Mouse (Mus musculus) adrenal gland, adult (tissue): ENCODE results near the gene Mdga1.
"Not testable (repeated sequence)": the region's sequence is repeated elsewhere in the genome, so short reads cannot be mapped to it uniquely, and the experiment has no call there.

Source experiments
- DNase-seq, 2 experiments: peaks; one replicate each; pipeline ENCODE4 v3.0.0; 2022 to 2023; ENCODE audit warnings: low spot score in 1 of 2; ENCODE audit not compliant: inconsistent age in 2 of 2

Mdga1 gene

DNA sequence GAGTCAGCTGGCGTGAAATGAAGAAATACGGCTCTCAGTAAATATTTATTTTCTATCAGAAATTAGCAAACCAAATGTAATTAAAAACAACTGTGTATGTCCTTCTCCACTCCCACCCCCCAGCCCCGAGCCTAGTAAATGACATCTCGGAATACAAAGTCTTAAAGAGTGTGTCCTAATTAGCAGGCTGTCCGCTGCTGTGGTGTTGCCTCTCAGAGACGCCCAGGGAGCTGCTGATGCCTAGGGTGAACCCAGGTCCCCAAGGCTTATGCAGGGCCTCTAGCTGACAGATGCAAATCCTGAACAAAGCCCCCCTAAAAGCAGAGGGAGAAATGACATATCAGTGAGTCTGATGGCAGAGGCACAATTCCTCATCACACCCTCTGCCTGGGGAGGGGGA lies 155.1 kb downstream of the Mdga1 start:
- DNase-seq, result no peak

DNA sequence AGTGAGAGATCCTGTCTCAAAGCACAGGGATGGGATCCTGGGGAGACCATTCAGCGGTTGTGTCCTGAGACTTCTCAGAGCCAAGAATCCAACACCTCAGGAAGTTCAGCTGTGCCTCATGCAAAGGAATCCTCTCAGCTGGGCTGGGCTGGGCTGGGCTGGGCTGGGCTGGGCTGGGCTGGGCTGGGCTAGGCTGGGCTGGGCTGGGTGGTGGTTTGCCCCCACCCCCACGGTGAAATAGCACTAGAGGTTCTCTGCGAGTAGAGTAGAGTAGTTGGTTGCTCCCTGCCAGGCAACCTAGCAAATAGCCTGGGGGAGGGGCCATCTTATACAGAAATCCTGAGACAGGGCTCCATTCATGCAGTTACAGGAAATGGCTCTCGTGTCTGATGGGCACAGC lies 156.6 kb downstream of the Mdga1 start:
- no peak for DNase-seq

DNA sequence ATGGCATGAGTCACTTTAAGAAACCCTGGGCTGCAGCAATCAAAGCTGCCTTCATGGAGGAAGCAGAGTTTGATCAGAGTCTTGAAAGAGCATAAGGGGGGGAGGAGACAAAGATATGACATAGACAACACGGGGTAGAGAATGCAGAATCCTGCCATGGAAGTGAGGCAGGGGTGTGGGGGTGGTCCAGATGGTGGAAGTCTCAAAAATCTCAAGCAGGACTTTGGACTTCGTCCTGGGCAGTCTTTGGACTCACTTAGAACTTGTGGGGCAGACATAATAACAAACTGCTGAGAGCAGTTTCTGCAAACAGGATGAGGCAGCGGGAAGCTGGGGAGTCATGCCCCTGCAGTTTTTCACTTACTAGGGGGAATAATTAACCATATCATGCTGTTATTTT lies 166.3 kb downstream of the Mdga1 start:
- DNase-seq, result no peak

DNA sequence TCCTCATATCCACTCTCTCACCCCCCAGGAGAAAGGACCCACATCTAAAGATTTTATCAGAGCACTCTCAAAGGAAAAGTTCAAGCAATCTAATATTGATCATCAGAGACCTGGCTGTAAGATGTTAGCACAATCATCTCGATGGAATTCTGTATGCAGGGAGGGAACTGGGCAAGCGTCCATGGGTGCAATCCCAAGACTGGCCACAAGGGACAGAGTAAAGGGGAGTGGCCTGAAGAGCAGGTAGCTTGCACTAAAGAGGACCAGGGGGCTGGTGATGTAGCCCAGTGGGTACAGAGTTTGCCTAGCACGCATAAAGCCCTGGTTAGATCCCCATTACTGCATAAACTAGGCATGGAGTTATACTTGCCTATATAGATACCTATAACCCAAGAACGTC lies 168.5 kb downstream of the Mdga1 start:
- peak; percentile 63 to 91 for DNase-seq

DNA sequence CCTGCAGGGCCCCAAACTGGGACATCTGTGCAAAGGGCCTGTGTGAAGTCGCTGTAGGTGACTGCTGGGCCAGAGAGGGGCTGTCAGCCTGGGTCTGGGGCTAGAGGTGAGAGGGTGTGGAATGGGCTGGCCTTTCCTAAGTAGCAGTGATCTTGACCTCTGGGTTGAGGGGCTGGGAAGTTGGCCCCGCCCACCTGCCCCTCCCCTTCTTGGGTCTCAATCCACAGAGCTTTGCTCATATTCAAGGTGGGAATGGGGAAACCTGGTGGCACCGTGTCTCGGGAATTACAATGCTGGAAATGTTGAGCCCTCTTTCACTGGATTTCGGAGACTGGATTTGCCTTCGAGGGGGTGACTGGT lies 169.8 kb downstream of the Mdga1 start:
- no peak for DNase-seq

DNA sequence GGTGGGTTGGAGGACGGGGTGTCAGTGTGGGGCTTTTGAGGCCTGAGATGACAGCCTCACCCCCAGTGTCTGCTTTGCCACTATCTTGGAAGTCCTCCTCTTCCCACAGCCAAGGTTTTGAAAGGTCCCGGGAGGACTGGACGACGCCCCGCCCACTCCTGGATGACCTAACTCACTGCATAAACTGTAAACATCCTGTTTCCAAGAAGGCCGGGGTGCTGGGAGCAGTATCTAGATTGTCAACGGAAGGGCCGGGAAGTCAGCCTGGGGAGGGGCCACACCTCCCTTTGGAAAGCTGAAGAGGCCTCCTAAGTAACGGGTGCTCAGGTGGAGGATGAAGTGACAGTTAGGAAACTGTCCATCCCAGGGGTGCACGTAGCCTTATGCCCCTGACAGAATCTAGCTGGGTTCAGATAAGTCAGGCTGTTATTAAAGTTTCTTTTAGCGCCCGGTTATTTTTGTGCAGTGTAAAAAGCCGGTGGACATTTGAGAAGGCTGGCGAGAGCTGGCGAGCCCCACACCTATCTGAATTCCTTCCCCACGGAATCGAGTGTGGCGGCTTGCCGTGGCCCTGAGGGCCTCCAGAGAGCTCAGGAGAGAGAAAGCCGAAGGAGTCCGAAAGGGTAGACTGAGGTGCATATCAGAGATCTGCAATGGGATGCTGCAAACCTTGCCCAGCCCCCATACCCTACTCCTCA lies 170.3 kb downstream of the Mdga1 start:
- DNase-seq, result no peak

DNA sequence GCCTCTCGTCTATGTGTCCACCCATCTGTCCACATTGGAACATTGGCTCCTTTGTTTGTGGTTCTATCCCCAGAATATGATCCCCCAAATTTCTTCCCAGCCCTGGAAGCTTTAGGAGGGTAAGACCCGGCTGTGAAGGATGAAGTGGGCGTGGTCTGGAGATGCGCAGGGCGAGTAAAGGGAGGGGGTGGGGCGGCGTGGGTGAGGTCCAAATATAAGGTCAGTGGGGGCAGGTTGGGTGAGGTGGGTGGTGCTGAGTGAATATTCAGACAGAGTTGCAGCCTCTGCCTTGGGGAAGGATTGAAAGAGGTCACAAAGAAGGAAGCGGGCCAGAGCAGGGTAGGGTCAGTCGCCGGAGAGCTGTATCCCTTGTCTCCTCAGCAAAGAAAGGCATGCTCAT lies 171.7 kb downstream of the Mdga1 start:
- no peak for DNase-seq

DNA sequence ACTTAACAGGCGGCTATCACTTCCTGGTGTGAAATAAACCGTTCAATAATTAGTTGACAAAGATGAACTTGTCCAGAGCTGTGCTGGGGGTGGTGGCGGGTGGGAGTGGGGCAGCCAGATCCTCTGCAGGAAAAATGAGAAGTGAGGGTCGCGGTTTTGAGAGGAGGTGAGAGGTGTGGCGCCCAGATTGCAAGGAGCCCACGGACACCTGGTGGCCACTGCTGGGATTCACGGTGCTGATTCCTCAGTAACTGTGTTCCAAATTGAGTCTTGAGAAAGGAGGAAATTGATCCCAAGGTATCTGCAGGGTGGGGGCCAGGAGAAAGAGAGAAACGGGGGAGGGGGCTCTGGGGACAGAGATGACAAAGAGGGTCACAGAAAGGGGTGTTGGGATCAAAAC lies 173.1 kb downstream of the Mdga1 start:
- DNase-seq, result no peak

DNA sequence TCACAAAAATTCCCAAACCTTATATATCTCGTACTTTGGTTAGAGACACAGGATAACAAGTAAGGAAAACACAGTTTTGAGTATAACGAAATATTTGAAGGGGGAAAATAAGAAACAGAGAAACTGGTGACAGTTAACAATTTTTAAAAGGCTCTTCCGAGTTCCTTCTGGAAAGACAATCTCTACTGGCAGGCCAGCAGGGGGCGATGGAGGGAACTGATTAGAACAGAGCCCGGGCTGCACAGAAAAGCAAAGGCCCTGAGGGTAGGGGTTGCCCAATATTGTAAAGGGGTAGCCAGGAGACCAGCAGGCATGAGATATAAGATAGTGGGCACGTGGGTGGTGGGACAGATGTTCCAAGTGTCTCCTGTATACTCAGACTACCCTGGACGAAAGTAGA lies 173.8 kb downstream of the Mdga1 start:
- DNase-seq, result peak; percentile 70 to 83

DNA sequence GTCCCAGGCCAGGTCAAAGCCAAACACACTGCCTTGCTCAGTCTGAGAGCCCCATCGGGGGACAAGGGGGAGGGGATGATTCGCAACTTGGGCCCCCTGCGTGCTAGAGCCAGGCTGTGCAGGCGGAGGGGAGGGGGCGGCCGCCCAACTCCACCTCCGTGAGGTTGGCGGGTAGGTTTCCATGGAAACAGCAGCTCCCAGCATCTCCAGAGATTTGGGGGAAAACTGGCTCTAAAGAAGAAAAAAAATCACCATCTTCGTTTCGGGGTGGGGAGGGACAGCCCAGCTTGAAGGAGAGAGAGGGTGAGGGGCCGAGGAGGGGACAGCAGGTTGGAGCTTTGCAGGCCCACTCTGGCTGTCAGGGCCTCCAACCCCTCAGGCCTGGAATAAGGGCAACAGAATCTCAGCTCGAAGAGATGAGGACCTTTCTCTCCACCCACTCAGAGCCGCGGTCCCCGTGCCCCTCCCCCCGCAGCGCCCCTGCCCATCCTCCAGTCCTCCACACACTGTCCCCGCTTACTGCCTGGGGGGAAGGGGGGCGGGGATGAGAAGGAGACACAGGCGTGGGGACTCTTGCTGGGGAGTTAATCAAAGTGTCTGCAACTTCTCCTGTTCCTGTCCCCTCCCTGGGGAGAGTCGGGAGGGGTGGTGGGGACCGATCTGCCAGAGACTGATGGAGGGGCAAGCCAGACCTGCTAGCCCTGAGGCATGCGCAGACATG lies 174.7 kb downstream of the Mdga1 start:
- DNase-seq, result no peak

DNA sequence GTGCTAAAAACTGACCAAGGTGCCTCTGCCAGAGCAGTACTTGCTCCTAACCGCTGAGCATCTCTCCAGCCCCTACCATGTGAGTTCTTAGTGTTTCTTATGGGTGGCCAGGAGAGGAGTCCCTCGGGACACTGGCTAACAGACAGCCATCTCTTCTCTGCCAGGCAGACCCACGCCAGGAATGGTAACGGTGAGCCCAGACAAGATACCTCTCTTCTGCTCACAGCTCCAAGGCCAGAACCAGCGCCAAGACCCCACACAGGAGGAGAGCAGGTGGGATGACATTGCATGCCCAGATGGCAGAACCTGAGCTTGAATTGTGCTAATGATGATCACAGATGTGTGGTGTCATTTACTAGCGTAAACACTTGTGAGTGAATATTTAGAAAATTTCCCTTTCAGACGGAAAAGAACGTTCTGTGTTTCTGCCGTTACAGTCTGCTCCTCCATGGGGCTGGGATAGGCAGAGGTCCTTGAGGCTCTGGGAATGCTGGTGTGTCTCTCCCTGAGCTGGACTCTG lies 178.3 kb downstream of the Mdga1 start:
- DNase-seq, result no peak

DNA sequence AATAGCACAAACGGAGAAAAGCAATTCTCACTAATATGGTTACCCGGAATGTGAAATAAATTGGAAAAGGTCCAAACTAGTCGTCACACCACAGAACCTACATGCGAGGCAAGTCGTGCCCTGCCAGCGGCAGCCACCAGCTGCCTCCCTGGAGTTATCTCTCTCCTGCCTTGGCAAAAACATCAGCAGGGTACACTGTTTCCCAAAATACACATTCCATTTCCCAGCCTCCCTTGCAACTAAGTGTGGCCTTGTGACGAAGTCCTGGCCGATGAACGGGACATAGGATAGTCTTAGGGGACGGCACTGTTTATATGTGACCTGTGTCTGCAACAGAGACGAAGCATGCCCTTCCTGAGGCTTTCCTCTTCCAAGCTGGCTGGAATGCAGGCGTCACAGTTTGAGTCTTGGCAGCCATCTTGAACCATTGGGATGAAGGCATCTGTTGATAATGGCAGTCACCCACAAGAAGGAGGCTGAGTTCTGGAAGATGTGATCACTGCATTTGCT lies 179.6 kb downstream of the Mdga1 start:
- no peak for DNase-seq

DNA sequence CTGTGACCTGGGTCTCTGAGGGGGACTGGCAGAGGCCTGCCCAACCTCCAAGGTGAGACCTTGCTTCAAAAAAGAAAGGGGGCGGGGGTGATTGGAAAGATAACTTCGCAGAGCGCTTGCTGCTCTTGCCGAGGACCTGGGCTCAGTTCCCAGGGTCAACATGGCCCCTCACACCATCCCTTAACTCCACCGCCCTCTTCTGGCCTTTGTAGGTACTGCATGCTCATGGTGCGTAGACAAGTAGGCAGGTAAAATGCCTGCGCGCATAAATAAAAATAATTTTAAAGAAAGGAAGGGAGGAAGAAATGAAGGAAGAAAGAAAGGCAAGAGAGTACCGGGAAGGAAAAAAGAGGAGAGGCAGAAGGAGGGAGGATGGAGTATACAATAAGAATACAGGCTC lies 180.2 kb downstream of the Mdga1 start:
- no peak for DNase-seq

DNA sequence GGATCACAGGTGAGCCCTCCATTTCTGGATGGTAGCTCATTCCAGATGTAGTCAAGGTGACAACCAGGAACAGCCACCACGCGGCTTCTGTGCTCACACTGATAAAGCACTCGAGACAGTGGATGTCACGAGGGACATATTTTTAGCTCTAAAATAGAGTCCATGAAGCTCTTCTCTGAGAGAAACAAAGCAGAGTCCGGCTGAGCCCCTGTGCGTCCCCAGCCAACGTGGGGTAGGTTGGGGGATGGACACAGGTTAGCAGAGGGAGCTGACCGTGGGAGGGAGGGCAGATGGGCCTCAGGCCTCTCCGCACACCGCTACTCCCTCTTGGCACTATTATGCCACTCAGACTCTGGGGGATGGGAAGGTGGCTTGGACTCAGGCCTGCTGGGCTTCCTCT lies 181.3 kb downstream of the Mdga1 start:
- DNase-seq, result no peak

DNA sequence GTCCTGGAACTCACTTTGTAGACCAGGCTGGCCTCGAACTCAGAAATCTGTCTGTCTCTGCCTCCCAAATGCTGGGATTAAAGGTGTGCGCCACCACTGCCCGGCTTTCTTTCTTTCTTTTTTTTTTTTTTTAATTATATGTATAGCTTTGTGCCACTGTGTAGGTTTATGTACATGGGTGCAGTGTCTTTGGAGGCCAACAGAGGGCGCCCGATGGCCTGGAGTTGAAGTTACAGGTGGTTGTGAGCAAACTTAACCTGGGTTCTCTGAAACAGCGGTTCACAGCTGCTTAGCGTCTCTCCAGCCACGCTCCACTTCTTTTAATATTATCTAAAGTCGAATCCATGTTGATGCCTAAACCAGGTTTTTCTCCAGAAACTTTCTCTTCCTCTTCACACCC lies 185.1 kb downstream of the Mdga1 start:
- no peak for DNase-seq

DNA sequence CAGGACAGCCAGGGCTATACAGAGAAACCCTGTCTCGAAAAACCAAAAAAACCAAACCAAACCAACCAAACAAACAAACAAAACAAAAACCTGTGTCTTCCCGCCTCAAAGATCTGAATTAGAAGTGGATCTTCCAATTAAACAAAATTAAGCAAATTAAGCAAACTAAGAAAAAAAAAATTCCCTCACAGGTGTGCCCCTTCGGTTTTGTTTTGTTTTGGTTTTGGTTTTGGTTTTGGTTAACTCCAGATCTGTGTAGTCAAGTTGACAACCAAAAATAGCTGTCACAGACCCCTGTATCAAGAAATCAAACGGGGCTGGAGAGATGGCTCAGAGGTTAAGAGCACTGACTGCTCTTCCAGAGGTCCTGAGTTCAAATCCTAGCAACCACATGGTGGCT lies 188.4 kb downstream of the Mdga1 start:
- DNase-seq, result not testable (repeated sequence)

DNA sequence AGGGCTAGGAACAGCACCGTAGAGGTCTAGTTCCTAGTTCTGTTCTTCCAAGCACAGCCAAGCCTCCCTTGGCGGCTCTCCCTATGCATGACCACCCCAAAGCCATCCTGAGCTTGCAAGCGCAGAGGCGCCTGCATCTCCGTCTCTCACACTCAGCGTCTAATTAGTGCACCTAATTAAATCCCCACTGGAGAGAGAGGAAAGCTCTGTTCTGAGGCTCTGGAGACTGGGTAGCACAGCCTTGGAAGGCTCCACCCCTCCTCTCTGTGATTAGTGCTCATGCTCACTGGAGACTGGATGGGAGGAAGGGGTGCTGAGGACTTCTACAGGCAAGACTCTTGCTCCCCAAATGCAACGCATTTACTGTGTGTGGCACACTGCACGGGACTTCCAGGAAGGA lies 191.9 kb downstream of the Mdga1 start:
- no peak for DNase-seq
